Mouse (Mus musculus): ENCODE results near the gene Rhou.
"Not testable (repeated sequence)": the region's sequence is repeated elsewhere in the genome, so short reads cannot be mapped to it uniquely, and the experiment has no call there.

Rhou gene

DNA sequence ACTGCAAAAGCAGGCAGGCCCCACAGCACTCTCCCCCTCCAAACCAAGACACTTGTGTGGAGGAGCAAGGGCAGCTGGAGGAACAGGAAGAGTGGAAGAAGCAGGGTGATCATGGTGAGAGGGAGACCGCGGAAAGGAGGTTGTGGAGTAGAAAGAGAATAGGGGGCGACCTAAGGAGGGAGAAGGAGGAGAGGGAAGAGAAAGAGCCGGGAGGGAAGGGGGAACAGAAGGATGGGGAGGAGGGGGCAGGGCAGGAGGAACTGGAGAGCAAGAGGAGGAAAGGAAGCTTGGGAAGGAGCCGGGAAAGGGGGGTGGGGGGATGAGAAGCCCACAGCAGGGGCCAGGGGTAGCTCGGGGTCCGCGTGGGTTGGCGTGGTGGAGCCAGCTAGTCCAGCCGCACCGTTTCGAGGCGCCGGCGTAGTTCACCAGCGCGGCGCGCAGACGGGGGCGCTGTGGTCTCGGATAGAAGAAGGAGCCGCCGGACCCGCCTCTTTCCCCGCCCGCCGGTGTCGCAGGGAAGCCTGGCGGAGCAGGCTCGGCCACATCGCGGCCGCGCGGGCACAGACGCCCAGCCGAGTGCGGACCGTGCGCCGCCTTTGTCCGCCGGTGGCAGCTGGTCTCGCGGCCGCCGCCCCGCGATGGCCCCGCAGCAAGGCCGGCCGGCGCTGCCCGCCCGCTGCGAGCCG is at the start of gene Rhou:
Gene Rhou, plus strand, starts transcription at position 622 of the 686 bp plus-strand sequence.
- DNase-seq: peak; percentile 92

DNA sequence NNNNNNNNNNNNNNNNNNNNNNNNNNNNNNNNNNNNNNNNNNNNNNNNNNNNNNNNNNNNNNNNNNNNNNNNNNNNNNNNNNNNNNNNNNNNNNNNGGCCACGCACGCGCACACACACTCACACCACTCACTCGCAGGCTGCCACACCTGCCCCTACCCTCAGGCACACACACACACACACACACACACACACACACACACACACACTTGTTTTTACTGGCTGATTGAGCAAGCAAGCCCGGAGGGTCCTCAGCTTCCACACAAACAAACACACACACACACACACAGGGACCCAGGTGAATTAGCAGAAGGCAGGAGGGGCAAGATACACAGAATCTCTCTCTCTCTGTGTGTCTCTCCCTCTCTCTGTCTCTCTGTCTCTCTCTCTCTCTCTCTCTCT is 41.1 kb upstream of the Rhou start:
- DNase-seq: not testable (repeated sequence)

DNA sequence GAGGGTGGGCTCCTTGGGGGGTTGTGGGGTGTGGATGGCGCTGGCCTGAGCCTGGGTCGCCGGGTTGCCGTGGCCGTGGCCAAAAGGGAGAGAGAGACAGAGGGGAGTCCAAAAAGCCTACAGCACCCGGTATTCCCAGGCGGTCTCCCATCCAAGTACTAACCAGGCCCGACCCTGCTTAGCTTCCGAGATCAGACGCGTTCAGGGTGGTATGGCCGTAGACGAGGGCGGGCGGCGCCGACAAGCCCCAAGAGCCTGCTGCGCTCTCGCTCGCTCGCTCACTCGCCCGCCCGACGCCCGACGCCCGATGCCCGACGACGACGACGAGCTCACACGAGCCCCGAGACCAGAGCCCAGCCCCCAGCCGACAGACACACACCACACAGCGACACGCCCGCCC is 30.2 kb upstream of the Rhou start:
- not testable (repeated sequence) for DNase-seq

DNA sequence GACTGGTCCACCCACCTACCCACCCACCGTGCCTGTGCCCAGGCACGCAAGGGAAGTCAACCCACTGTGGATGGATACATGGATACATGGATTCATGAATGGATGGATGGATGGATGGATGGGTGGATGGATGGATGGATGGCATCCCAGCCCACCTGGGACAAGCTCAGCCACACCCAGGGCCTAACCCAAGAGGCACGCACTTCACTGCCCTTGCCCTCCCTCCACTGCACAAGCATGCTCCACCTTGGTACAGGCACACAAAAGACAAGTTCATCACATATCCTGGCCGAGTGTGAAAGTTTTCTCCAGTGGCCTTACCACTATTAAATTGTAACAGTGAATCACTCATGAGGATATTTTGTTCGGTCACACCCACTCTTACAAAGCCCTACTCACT is 29.5 kb upstream of the Rhou start:
- DNase-seq: no peak

DNA sequence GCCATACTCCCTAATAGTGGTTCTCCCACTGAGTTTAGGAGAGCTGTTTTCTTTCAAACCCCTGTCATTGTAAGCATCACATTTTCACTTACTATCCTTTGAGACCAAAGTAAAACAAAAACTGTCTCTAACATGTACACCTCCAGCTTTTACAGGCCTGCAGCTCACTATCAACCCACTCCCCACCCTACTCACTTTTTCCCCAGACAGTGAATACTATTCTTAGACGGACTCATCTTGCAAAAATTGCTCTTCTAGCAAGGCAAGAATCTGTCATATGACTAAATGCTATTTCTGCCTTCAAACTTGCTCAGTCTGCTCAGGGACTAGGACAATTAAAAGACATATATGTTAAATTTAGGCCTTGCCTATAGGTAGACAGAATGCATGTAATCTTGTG is 29.0 kb upstream of the Rhou start:
- DNase-seq: no peak

DNA sequence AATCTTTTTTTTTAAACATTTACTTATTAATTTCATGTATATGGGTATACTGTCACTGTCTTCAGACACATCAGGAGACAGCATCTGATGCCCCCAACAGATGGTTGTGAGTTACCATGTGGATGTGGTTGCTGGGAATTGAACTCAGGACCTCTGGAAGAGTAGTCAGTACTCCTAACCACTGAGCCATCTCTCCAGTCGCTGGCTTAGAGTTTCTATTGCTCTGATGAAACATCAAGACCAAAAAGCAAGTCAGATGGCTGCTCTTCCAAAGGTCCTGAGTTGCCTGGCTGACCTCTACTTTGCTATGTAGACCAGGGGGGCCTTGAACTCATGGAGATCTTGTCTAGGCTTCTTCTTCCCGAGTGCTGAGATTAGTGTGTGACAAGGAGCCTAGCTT is 28.0 kb upstream of the Rhou start:
- DNase-seq: no peak

DNA sequence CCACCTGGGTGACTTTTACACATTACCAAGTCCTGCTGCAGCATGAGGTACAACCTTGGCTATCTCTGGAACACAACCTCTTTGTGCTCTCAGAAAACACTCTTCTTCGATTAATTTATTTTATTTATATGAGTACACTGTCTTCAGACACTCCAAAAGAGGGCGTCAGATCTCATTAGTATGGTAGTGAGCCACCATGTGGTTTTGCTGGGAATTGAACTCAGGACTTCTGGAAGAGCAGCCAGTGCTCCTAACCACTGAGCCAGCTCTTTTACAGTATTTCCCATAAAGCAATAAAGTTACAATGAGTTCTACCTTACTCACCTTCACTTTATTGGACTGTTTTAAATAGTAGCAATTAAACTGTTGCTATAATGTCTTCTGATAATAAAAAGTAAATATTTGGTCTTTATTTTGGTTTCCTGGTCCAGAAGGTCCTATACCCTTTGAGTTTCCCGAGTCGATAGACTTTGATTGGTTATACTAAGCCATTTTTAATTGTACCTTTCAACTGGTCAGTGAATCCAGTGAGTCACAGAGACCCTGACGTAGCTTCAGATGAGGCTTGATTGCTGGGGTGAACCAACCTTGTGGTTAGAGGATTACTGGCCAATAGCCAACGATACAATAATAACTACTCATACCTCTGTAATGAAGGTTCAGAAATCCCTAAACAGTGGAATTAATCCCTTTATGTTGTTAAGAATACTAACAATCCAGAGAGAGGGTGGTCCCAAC is 26.1 kb upstream of the Rhou start:
- DNase-seq: no peak

DNA sequence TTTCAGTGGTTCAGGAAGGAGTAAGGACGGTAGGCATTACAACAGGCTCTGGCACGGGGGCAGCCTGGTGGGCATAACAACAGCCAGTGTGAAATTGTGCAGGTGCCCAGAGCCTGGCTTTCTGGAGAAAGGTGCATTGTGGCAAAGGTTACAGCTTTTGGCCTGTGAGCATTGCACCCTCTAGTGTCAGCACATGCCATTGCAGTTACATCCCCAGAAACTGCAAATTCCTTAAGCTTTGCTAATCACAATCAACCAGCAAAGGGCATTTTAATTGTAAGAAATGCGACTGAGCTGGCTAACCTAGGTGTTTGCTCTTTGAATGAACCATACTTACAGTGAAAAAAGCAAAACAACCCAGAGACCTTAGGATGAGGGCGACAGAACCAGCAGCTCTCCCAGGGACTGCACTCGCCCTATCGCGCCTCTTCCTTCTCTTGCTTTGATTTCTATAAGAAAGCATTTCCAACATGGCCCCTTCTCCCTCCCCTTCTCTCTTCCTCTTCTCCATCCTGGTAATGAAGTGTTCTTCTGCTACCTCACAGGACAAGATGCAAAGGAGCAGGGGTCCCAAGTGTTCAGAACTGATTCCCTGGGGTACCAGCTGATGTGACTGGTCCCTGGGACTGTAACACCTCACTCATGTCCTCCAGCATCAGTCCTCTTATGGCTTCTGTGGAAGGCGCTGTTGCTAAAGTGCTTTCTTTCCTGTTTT is 25.3 kb upstream of the Rhou start:
- peak; percentile 63 for DNase-seq

DNA sequence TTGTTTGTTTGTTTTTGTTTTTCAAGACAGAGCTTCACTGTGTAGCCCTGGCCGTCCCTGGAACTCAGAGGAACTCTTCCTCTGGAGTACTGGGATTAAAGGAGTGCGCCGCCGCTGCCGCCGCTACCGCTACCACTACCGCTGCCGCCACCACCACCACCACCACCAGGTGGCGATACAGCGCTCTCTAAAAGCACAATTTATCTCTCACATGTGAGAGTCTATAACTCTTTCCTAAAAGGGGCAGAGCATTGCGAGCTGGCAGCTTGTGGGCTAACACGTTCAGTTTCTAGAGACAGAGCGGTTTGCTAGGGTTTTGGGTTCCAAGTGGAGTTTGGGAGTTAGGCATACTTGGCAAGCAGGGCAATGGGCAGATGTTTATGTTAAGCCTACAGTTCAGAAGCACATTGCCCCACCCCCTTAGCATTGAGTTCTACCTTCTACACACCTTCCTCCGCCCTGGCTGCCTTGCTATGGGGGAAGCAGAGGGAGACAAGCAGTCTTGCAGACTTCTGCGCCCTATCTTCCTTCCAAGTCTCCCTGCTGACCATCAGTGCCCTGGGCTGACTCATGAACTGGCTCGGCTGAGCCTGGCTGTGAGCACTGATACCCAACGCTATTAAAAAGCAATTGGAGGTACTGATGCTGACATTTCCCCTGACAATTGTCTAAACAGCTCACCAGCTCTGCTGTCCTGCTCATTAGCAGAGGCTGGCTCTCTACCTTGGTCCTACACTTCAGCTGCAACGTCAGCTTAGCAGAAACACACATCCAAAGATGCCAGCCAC is 24.6 kb upstream of the Rhou start:
- peak; percentile 69 for DNase-seq

DNA sequence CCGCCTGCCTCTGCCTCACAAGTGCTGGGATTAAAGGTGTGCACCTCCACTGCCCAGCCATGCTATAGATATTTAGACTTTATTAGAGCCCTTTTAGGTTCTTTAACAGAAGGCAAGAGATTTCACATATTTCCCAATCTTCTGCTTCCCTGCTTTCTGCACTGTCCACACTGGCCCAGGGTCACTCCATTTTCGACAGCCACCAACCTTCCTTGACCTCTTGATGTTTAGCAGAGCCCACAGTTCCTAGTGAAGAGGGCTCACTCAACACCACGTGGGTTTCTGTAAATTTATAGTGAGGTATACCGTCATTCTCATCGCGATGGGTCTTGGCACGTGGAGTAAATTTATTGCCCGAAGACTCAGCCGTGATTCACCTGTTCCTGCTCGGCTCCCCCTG is 23.7 kb upstream of the Rhou start:
- no peak for DNase-seq

DNA sequence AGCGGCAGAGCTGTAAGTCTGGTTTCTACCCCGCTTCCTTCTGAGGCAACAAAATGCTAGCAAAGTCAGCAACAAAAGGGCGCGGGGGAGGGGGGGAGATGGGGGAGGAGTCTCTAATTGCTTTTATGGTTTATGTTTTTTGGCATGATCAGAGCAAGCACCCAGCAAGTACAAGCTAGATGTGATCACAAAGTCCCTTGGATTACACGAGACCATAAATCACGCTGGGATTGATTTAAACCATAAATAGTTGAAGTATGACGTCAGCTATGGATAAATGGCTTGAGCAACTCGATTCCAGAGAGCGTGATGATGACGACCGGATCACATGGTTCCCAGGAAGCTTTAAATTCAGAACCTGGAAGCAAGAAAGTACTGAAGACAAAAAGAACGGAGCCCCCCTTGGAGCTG is 22.9 kb upstream of the Rhou start:
- DNase-seq: no peak

DNA sequence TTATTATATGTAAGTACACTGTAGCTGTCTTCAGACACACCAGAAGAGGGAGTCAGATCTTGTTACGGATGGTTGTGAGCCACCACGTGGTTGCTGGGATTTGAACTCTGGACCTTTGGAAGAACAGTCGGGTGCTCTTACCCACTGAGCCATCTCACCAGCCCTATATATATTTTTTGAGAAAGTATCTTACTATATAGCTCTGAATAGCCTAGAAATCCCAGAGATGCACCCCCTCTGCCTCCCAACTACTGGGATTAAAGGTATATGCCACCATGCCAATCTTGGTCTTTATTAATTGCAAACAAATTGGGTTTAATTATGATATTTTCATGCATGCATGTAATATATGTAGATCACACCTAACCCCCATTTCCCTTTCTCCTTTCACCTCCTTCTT is 22.0 kb upstream of the Rhou start:
- not testable (repeated sequence) for DNase-seq

DNA sequence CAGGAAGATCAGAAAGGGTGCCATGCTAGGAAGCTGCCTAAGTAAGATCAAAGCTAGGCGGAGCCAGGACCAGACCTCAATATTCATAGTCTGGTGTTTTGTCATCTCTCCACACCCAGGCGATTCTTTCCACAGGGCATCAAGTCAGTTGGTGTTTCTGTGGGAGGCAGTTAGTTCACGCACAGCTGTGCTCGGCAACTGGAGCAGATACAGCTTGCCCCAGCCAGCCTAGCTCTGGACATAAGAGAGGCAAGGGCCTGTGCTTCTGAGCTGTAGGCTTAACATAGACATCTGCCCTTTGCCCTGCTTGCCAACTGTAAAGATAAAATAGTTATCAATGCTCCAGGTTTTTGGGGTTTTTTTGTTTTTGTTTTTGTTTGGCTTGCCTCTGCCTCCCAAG is 21.5 kb upstream of the Rhou start:
- DNase-seq: no peak

DNA sequence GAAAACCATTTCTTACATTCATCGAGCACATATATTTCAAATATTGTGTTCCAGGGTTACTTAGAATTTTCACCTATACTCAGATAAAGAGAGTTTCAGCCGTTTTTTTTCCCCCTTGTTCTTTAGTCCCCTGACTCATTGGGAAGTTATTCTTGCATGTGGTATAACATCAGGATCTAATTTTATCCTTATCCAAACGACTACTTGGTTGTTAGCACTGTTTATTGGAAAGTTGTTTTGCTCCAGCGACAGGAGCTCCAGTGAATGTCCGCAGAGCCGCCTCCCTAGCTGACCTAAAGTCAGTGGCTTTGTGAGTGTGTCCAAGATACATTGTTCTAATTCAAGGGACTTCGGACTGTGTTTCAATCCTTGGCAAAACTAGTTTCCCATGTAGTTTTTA is 19.9 kb upstream of the Rhou start:
- no peak for DNase-seq

DNA sequence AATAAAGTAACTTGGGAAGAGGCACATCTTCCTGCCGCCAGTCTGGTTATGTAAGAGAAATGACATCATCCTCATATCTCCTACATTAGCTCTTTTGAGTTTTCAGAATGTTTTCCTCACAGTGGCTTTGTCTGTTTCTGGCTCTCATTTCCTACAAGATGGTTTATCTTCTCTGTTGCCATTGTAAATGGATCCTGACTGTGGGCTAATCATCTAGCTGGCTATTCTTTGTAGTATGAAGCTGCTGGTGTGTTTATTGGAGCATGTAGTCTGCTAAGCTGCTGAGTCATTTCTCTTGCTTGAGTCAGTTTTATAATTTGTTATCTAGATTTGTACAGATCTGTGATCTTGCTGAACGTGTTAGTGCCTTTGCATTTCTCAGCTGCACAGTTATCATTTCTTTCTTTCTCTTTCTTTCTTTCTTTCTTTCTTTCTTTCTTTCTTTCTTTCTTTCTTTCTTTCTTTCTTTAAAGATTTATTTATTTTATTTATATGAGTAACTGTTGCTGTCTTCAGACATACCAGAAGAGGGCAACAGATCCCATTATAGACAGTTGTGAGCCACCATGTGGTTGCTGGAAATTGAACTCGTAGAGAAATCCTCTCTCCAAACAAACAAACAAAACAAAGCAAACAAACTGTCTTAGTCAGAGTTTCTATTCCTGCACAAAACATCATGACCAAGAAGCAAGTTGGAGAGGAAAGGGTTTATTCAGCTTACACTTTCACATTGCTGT is 19.2 kb upstream of the Rhou start:
- no peak for DNase-seq

DNA sequence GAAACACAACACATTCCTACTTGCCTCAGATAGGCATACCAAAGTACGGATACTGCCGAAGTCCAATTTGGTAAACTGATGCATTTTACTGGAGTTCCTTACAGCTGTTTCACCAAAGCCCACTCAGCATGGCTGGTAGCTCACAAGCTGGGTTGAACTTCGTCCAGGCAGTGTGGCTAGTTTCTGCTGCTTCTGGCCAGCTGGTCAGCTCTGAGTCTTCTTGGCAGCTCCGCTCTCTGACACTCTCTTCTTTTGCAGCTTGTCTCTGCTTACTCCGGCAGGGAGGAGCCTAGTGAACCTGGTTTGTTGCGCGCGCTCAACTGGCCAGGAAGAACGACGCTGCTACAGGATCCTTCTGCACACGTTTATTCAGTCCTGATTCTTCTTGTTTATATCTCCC is 18.1 kb upstream of the Rhou start:
- DNase-seq: no peak

DNA sequence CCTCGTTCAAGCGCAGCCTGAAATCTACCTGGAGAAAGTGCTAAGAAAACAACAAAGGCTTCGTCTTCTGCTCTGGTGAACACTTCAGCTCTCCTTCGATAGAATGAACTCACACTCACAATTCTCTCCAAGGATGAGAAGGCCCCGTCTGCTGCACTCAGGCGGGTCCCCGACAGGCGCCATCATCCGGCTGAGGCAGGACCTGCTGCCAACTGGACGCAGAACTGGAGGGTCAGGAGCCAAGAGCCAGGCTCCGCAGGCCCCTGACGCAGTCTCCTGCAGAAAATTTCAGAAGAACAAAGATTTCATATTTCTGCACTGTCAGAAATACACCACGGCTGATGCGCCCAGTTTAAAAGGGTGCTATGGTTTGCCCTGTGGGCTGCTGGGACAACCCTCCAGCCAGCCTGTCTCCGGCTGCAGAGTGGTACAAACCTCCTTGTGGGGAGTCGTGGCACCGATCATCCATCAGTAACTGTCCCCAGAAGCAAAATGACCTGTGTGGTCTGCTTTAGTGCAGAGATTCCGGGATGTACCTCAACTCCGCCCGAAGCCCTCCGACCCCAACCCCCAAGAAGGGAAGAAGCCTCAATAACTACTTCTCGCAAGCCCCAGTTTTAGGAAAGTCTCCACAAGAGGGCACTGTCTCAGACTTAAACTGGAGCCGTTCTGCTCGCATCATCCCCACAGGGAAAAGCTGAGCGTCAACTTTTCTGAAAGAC is 10.2 kb upstream of the Rhou start:
- DNase-seq: peak; percentile 57

DNA sequence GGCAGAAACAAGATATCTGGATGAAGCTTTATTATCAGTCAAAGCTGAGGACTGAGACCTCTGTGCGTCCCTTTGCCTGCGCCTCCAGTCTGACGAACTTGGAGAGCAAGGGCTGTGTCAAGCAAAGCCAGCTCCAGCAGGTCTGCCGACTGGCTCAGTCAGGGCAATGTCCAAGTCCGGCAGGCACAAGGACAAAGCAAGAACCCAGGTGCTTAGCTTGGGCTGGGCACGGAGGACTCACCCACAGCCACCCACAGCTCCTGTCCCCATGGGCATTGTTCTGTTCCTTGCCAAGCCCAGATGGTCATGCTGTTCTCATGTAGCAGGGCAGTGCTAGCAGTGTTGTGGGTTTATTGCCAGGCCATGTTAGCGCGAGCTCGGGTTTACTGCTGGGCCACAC is 8.5 kb upstream of the Rhou start:
- no peak for DNase-seq

DNA sequence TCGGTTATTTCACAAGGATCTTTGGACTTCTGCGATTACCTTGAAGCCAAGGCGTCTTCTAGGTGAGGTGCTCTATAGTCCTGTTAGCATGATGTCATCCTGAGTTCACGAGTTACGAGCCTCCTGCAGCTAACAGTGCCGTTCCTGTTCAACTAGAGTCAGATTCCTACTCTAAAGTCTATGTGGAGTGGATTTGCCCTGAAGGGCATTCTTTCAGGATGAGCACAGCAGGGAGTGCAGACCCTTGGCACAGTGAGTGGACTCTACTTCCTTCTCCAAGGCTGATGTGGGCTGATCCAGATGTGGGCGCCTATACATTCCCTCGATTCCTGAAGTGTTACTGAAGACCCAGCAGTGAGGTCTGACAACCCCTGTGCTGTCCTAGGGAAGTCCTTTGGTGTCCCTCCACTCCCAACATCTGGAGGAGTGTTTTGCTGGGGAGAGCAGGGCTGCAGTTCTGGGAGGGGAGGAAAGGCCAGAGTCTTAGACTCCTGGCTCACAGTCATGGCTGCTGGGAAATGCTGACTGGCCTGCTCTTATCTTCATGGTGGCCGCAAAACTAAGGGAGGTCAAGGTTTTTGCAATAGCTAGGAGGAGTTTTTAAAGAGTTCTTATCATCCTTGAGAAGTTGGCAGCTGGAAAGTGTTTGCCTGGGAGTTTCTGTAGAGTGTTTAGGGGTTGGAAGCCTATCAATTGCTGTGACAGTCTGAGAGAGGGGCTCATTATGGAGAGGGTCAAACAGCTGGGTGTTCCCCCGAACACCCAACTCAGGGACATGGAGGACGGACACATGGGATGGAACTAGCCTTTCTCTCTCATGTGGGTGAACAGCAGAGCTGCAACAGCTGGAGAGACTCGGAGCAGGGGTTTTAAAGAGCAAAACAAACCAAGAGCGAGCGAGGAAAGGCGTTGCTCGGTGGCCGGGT is 5.2 kb upstream of the Rhou start:
- no peak for DNase-seq

DNA sequence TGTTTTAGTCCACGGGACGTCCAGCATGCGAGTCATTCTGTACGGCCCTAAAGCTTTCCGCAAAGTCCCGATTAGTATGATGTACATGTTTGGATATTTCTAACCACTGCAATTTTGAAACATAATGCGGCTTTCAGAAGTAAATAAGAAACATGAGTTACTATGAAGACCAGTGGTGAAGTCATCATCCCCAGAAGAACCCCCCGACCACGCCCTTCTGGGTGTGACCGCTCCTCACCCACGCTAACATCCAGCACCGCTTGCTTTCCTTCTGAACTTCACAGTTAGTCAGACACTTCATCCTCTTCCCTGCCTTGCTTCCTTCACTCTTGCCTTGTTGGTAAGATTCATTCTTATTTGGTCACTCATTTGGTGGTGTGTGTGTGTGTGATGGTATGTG is 4.2 kb upstream of the Rhou start:
- DNase-seq: no peak
